Mouse (Mus musculus): ENCODE measurements around the gene Cutal. TPM values are rescaled to one million over a fixed set of nuclear protein-coding genes. Genes with fewer than 3 reads are reported as not detected.

The Cutal gene
- polyA plus RNA-seq, 1 experiment: not detected

GRCm38 (mm10) chr2:34900412-34900811 lies 26.2 kb downstream of the Cutal start:
- Histone ChIP-seq H3K36me3 (ENCODE audit: control insufficient read depth) (peaks cover 87% of the 10 kb centered on the region), H3K27me3 (ENCODE audit: control insufficient read depth) (no peaks in the 10 kb centered on the region), H3K4me1 (ENCODE audit: control insufficient read depth) (peaks cover 42% of the 10 kb centered on the region), H3K9me3 (ENCODE audit: control insufficient read depth, low read length) (peaks cover 3% of the 10 kb centered on the region; the same call in 1 of the 2 replicates), H3K4me3 (replicated peaks) (no peak overlapping the region)
- no peak for TF ChIP-seq GATA1 (IDR thresholded peaks at IDR 0.05; ENCODE audit: low read length)
- TF ChIP-seq TAL1 (IDR thresholded peaks at IDR 0.05; ENCODE audit: low read length): no peak

DNA sequence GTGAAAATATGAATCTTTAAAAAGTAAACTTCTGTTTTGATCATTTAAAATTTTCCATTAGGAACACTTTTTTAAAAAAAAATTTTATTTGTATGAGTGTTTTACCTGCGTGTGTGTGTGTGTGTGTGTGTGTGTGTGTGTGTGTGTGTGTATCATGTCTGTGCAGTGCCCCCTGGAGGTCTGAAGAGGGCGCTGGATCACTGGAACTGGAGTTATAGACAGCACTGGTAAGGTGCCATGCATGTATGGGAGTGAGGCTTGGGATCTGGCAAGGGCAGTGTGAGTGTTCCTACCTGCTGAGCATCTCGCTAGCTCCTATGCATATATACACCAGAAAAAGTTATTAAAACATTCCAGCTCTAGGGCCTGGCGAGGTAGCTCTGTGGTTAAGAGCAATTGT lies 27.5 kb downstream of the Cutal start:
- Histone ChIP-seq H3K4me1 (ENCODE audit: control insufficient read depth) (peaks cover 55% of the 10 kb centered on the region), H3K36me3 (ENCODE audit: control insufficient read depth) (peaks cover 79% of the 10 kb centered on the region), H3K4me3 (replicated peaks) (no peak overlapping the region), H3K27me3 (ENCODE audit: control insufficient read depth) (no peaks in the 10 kb centered on the region), H3K9me3 (ENCODE audit: control insufficient read depth, low read length) (peaks cover 3% of the 10 kb centered on the region; the same call in 1 of the 2 replicates)
- TF ChIP-seq TAL1 (IDR thresholded peaks at IDR 0.05; ENCODE audit: low read length) (no peak), GATA1 (IDR thresholded peaks at IDR 0.05; ENCODE audit: low read length) (no peak)

DNA sequence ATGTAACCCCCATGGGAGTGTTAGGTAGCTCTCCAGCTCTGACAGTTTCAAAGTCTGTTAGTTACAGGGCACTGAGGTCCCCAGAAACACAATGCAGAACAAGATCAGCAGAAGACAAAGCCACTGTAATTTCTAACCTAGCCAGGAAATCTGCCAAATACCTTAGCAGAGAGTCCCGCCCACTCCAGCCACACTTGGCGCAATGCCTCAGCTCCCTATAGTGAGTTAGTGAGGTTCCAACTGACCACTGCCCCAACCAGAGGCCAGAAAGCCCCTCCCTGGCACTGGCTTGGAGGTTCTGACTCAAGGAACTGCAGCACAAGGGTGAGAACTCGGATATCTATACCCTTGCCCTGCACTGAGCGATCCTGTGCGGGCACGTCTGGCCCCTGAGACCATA lies 28.5 kb downstream of the Cutal start:
- Histone ChIP-seq H3K4me3 (replicated peaks) (no peak overlapping the region), H3K27me3 (ENCODE audit: control insufficient read depth) (no peaks in the 10 kb centered on the region), H3K9me3 (ENCODE audit: control insufficient read depth, low read length) (peaks cover 3% of the 10 kb centered on the region; the same call in 1 of the 2 replicates), H3K36me3 (ENCODE audit: control insufficient read depth) (peaks cover 78% of the 10 kb centered on the region), H3K4me1 (ENCODE audit: control insufficient read depth) (peaks cover 53% of the 10 kb centered on the region)
- TF ChIP-seq GATA1 (IDR thresholded peaks at IDR 0.05; ENCODE audit: low read length) (no peak), TAL1 (IDR thresholded peaks at IDR 0.05; ENCODE audit: low read length) (no peak)

DNA sequence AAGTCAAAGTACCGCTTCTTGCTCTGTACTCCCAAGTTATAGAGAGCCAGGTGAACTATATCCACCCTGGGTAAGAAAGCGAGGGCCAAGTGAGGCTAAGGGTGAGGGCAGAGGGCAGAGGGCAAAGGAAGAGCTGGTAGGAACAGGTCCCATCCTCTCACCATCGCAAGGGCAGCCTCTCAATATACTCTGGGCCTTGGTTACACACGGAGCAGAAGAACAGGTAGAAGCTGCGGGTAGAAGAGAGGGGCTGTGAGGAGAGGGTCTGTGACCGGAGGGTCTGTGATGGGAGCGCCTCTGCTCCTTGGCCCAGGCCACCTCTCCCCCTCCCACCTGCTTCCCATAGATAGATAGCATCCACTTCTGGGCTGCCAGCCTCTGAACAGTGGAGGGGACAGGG lies 29.0 kb downstream of the Cutal start:
- H3K9me3 ChIP-seq (ENCODE audit: control insufficient read depth, low read length): peaks cover 3% of the 10 kb centered on the region; the same call in 1 of the 2 replicates
- TF ChIP-seq GATA1 (IDR thresholded peaks at IDR 0.05; ENCODE audit: low read length): no peak
- TF ChIP-seq TAL1 (IDR thresholded peaks at IDR 0.05; ENCODE audit: low read length): no peak
- no peak overlapping the region for H3K4me3 ChIP-seq (replicated peaks)
- peaks cover 78% of the 10 kb centered on the region for H3K36me3 ChIP-seq (ENCODE audit: control insufficient read depth)
- H3K27me3 ChIP-seq (ENCODE audit: control insufficient read depth): no peaks in the 10 kb centered on the region
- H3K4me1 ChIP-seq (ENCODE audit: control insufficient read depth): peaks cover 50% of the 10 kb centered on the region

- TF ChIP-seq GATA1 (IDR thresholded peaks at IDR 0.05; ENCODE audit: low read length) (no peak), TAL1 (IDR thresholded peaks at IDR 0.05; ENCODE audit: low read length) (no peak)
- H3K4me3 ChIP-seq (replicated peaks): peak overlapping the region; percentile 65
- peaks cover 75% of the 10 kb centered on the region for H3K36me3 ChIP-seq (ENCODE audit: control insufficient read depth)
- peaks cover 46% of the 10 kb centered on the region for H3K4me1 ChIP-seq (ENCODE audit: control insufficient read depth)
- H3K9me3 ChIP-seq (ENCODE audit: control insufficient read depth, low read length): peaks cover 3% of the 10 kb centered on the region; the same call in 1 of the 2 replicates
- no peaks in the 10 kb centered on the region for H3K27me3 ChIP-seq (ENCODE audit: control insufficient read depth)
Measured at GRCm38 (mm10) chr2:34903652-34904405, 29.6 kb downstream of the Cutal start.

- peaks cover 3% of the 10 kb centered on the region; the same call in 1 of the 2 replicates for H3K9me3 ChIP-seq (ENCODE audit: control insufficient read depth, low read length)
- no peak for TF ChIP-seq GATA1 (IDR thresholded peaks at IDR 0.05; ENCODE audit: low read length)
- TF ChIP-seq TAL1 (IDR thresholded peaks at IDR 0.05; ENCODE audit: low read length): no peak
- peaks cover 75% of the 10 kb centered on the region for H3K36me3 ChIP-seq (ENCODE audit: control insufficient read depth)
- H3K27me3 ChIP-seq (ENCODE audit: control insufficient read depth): no peaks in the 10 kb centered on the region
- H3K4me1 ChIP-seq (ENCODE audit: control insufficient read depth): peaks cover 46% of the 10 kb centered on the region
- H3K4me3 ChIP-seq (replicated peaks): peak overlapping the region; percentile 65
Measured at GRCm38 (mm10) chr2:34904849-34905542, 30.8 kb downstream of the Cutal start.

DNA sequence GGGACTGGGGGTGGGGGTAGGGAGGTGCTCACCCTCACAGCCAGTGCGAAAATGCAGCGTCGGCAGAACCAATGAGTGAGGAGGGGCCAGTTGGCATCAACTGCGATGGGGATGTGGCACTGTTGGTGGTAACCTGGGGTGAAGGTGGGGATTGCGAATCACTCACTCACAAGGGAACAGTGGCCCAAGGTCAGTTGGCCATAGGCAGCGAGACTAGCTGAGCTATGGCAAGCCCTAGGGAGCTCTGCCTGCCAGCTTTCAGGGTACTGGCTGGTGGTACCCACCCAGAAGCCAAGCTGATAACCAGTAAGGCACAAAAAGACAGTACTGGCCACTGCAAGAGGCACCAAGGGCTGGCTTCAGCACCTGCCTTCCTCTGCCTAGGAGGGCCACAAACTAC lies 32.2 kb downstream of the Cutal start:
- H3K4me1 ChIP-seq (ENCODE audit: control insufficient read depth): peaks cover 48% of the 10 kb centered on the region
- H3K27me3 ChIP-seq (ENCODE audit: control insufficient read depth): no peaks in the 10 kb centered on the region
- TF ChIP-seq GATA1 (IDR thresholded peaks at IDR 0.05; ENCODE audit: low read length) (no peak), TAL1 (IDR thresholded peaks at IDR 0.05; ENCODE audit: low read length) (no peak)
- H3K9me3 ChIP-seq (ENCODE audit: control insufficient read depth, low read length): peaks cover 3% of the 10 kb centered on the region; the same call in 1 of the 2 replicates
- H3K36me3 ChIP-seq (ENCODE audit: control insufficient read depth): peaks cover 75% of the 10 kb centered on the region
- no peak overlapping the region for H3K4me3 ChIP-seq (replicated peaks)

GRCm38 (mm10) chr2:34906861-34907604 lies 32.8 kb downstream of the Cutal start:
- no peak for TF ChIP-seq GATA1 (IDR thresholded peaks at IDR 0.05; ENCODE audit: low read length)
- no peak for TF ChIP-seq TAL1 (IDR thresholded peaks at IDR 0.05; ENCODE audit: low read length)
- Histone ChIP-seq H3K36me3 (ENCODE audit: control insufficient read depth) (peaks cover 77% of the 10 kb centered on the region), H3K4me3 (replicated peaks) (no peak overlapping the region), H3K27me3 (ENCODE audit: control insufficient read depth) (no peaks in the 10 kb centered on the region), H3K9me3 (ENCODE audit: control insufficient read depth, low read length) (no peaks in the 10 kb centered on the region; the same call in 1 of the 2 replicates), H3K4me1 (ENCODE audit: control insufficient read depth) (peaks cover 50% of the 10 kb centered on the region)

Data from erythroblast, embryonic 14.5 days (primary cell).